Comparison of ENCODE assay signal across 20 mouse cellular contexts in genomic region chr7:102396331-102396730, GRCm38 (mm10). TPM values are rescaled to one million over a fixed set of nuclear protein-coding genes. Genes with fewer than 3 reads are reported as not detected.
DNase-seq lines count a peak whose midpoint lies in the region; TF ChIP-seq lines count a peak whose summit lies in the region.
"Had no signal": no experiment of that assay in that cellular context is flagged by ENCODE, and none has a peak within 500 bp of the region (broad histone marks: within the 10 kb centered on the region; RNA-seq: fewer than 3 reads in every experiment).

No protein-coding gene starts in this region.

- no peak for TF ChIP-seq RAD21 in CH12.LX (IDR thresholded peaks at IDR 0.05; ENCODE audit: low read depth, low read length)

- no peaks in the 10 kb centered on the region for H3K9me3 ChIP-seq in CH12.LX (replicated peaks; ENCODE audit: low read length)
- H3K9me3 ChIP-seq: embryonic facial prominence, embryonic 10.5 days; embryonic facial prominence, embryonic 13.5 days; forebrain, embryonic 12.5 days; heart, embryonic 12.5 days; heart, embryonic 15.5 days; hindbrain, embryonic 10.5 days; hindbrain, embryonic 13.5 days had no signal

- TF ChIP-seq CTCF in testis, adult 2 months (IDR thresholded peaks at IDR 0.05; ENCODE audit: control insufficient read depth, insufficient read depth, insufficient replicate concordance, low read depth, low read length) = no peak
- no peak for TF ChIP-seq CTCF in CH12.LX (conservative IDR thresholded peaks at IDR 0.05 in 1 of 2, IDR thresholded peaks at IDR 0.05 in 1 of 2; ENCODE audit: low read depth in 2 of 2, low read length in 2 of 2)

- no peak overlapping the region for H3K4me3 ChIP-seq in testis, adult 2 months (ENCODE audit: control insufficient read depth, low read depth, low read length)
- H3K4me3 ChIP-seq in CH12.LX (replicated peaks in 1 of 3; ENCODE audit: low read depth in 2 of 3, low read length in 2 of 3, poor library complexity in 1 of 3) = no peak overlapping the region
- H3K4me3 ChIP-seq: embryonic facial prominence, embryonic 10.5 days; embryonic facial prominence, embryonic 13.5 days; erythroblast, embryonic 14.5 days; forebrain, embryonic 12.5 days; heart, embryonic 12.5 days; heart, embryonic 15.5 days; hindbrain, embryonic 10.5 days; hindbrain, embryonic 13.5 days had no signal

- H3K27me3 ChIP-seq in testis, adult 2 months (ENCODE audit: control insufficient read depth, insufficient read depth, low read length) = no peaks in the 10 kb centered on the region
- no peaks in the 10 kb centered on the region for H3K27me3 ChIP-seq in CH12.LX (replicated peaks)
- H3K27me3 ChIP-seq in splenic B cell, adult 2 months (ENCODE audit: control insufficient read depth, insufficient read depth, low read length, poor library complexity, severe bottlenecking) = no peaks in the 10 kb centered on the region
- H3K27me3 ChIP-seq: embryonic facial prominence, embryonic 13.5 days; forebrain, embryonic 12.5 days; heart, embryonic 12.5 days; heart, embryonic 15.5 days; hindbrain, embryonic 13.5 days had no signal

- no peak for TF ChIP-seq POLR2A in testis, adult 2 months (IDR thresholded peaks at IDR 0.05; ENCODE audit: control insufficient read depth, low read depth, low read length)
- no peak for TF ChIP-seq POLR2A in CH12.LX (IDR thresholded peaks at IDR 0.05; ENCODE audit: low read depth, low read length)

- DNase-seq in testis, postnatal 14 days (ENCODE audit: low spot score) = no peak
- DNase-seq in CH12.LX (ENCODE audit: extremely low read depth) = peak; percentile 51
- DNase-seq in splenic B cell, adult 2 months (ENCODE audit: low read depth, low spot score) = peak; percentile 62
- no peak for DNase-seq in thymus, postnatal 4 days
- no peak for DNase-seq in kidney, adult 9 months
- DNase-seq: adrenal gland, adult 8-10 months; cerebellum, adult 11-12 months; cerebellum, adult 8-10 months; cerebellum, postnatal 36 days; embryo, embryonic 11 days; heart, postnatal 36 days had no signal

- H3K4me1 ChIP-seq in testis, adult 2 months (ENCODE audit: control insufficient read depth, insufficient read depth, low read length) = no peaks in the 10 kb centered on the region
- peaks cover 4 to 31% of the 10 kb centered on the region in 2 experiments; a peak in 3 of 4 replicates for H3K4me1 ChIP-seq in CH12.LX (ENCODE audit: control insufficient read depth in 1 of 2, insufficient read depth in 2 of 2)
- H3K4me1 ChIP-seq: embryonic facial prominence, embryonic 10.5 days; embryonic facial prominence, embryonic 13.5 days; forebrain, embryonic 12.5 days; heart, embryonic 12.5 days; heart, embryonic 15.5 days; hindbrain, embryonic 10.5 days had no signal

- in situ Hi-C loops in CH12.LX (cut with MboI; ENCODE audit: low pct_ligation_motif_present, low pct_unique_long_range_greater_than_20kb, low sequenced_read_pairs) = no loop called here

- no peaks in the 10 kb centered on the region for H3K79me2 ChIP-seq in CH12.LX (replicated peaks; ENCODE audit: control insufficient read depth, extremely low read depth, insufficient read depth, poor library complexity, severe bottlenecking)

- dilution Hi-C loops in CH12.LX (cut with MboI; ENCODE audit: extremely low pct_ligation_motif_present, extremely low pct_unique_long_range_greater_than_20kb, low sequenced_read_pairs) = no loop called here

- no peaks in the 10 kb centered on the region for H3K36me3 ChIP-seq in testis, adult 2 months (ENCODE audit: control insufficient read depth, insufficient read depth, low read length)
- H3K36me3 ChIP-seq in CH12.LX (replicated peaks in 1 of 2; ENCODE audit: control insufficient read depth in 1 of 2, insufficient read depth in 1 of 2, low read length in 1 of 2) = no peaks in the 10 kb centered on the region
- peaks cover 2% of the 10 kb centered on the region; the same call in 1 of the 2 replicates for H3K36me3 ChIP-seq in splenic B cell, adult 2 months (ENCODE audit: control insufficient read depth, insufficient read depth, low read length, poor library complexity, severe bottlenecking)
- H3K36me3 ChIP-seq: embryonic facial prominence, embryonic 10.5 days; embryonic facial prominence, embryonic 13.5 days; forebrain, embryonic 12.5 days; heart, embryonic 12.5 days; heart, embryonic 15.5 days; hindbrain, embryonic 10.5 days; hindbrain, embryonic 13.5 days had no signal

- no peak overlapping the region for H3K9ac ChIP-seq in CH12.LX (ENCODE audit: insufficient read depth, low read depth)
- H3K9ac ChIP-seq: embryonic facial prominence, embryonic 13.5 days; forebrain, embryonic 12.5 days; heart, embryonic 12.5 days; heart, embryonic 15.5 days; hindbrain, embryonic 13.5 days had no signal

- H3K27ac ChIP-seq in testis, adult 2 months (ENCODE audit: control insufficient read depth, insufficient read depth, low read depth, low read length) = peak overlapping the region; percentile 49
- no peak overlapping the region for H3K27ac ChIP-seq in CH12.LX (ENCODE audit: insufficient read depth, low read depth)
- H3K27ac ChIP-seq: embryonic facial prominence, embryonic 10.5 days; embryonic facial prominence, embryonic 13.5 days; forebrain, embryonic 12.5 days; heart, embryonic 15.5 days; hindbrain, embryonic 10.5 days; hindbrain, embryonic 13.5 days had no signal

- TF ChIP-seq EP300 in CH12.LX (IDR thresholded peaks at IDR 0.05; ENCODE audit: low read length) = peak; percentile 60

- peak overlapping the region; percentile 93 for H3K4me2 ChIP-seq in CH12.LX (ENCODE audit: insufficient read depth, low read depth, poor library complexity, severe bottlenecking)
- H3K4me2 ChIP-seq: embryonic facial prominence, embryonic 13.5 days; forebrain, embryonic 12.5 days; heart, embryonic 12.5 days; heart, embryonic 15.5 days; hindbrain, embryonic 13.5 days had no signal

TF ChIP-seq in CH12.LX, 34 proteins besides CTCF, POLR2A, EP300 and RAD21:
- TF ChIP-seq JUND (conservative IDR thresholded peaks at IDR 0.05; ENCODE audit: low read depth, low read length) (no peak), MAX (IDR thresholded peaks at IDR 0.05; ENCODE audit: low read length) (no peak), JUN (IDR thresholded peaks at IDR 0.05; ENCODE audit: insufficient read depth, low read depth, low read length) (no peak), BHLHE40 (IDR thresholded peaks at IDR 0.05; ENCODE audit: low read depth, low read length) (no peak), MAFK (IDR thresholded peaks at IDR 0.05; ENCODE audit: insufficient replicate concordance, low read length) (no peak), ZMIZ1 (IDR thresholded peaks at IDR 0.05; ENCODE audit: low read depth, low read length) (no peak), SMC3 (IDR thresholded peaks at IDR 0.05; ENCODE audit: low read depth, low read length) (no peak), MEF2A (IDR thresholded peaks at IDR 0.05; ENCODE audit: borderline replicate concordance, low read depth, low read length) (no peak), MXI1 (IDR thresholded peaks at IDR 0.05; ENCODE audit: low read depth, low read length) (no peak), MAZ (IDR thresholded peaks at IDR 0.05; ENCODE audit: low read depth, low read length) (no peak), SIN3A (IDR thresholded peaks at IDR 0.05; ENCODE audit: low read length) (no peak; the same call in 1 of the 2 replicates), ZKSCAN1 (IDR thresholded peaks at IDR 0.05; ENCODE audit: borderline replicate concordance, low read depth, low read length) (no peak), IRF4 (IDR thresholded peaks at IDR 0.05; ENCODE audit: low read depth, low read length) (peak; percentile 74; the same call in 1 of the 2 replicates), E2F4 (IDR thresholded peaks at IDR 0.05; ENCODE audit: insufficient replicate concordance, low read depth, low read length) (no peak), GABPA (IDR thresholded peaks at IDR 0.05; ENCODE audit: insufficient replicate concordance, low read depth, low read length) (no peak), CHD1 (IDR thresholded peaks at IDR 0.05; ENCODE audit: low read depth, low read length) (0 out of 2 replicates have a peak, but pooled peaks have one; percentile 59), CHD2 (IDR thresholded peaks at IDR 0.05; ENCODE audit: low read length) (no peak), HCFC1 (IDR thresholded peaks at IDR 0.05; ENCODE audit: low read depth, low read length) (0 out of 2 replicates have a peak, but pooled peaks have one; percentile 1), UBTF (IDR thresholded peaks at IDR 0.05; ENCODE audit: low read depth, low read length) (no peak), NELFE (IDR thresholded peaks at IDR 0.05; ENCODE audit: low read depth, low read length) (no peak), RCOR1 (conservative IDR thresholded peaks at IDR 0.05; ENCODE audit: low read depth, low read length) (0 out of 2 replicates have a peak, but pooled peaks have one; percentile 40), USF2 (conservative IDR thresholded peaks at IDR 0.05; ENCODE audit: low read depth, low read length) (no peak), TCF12 (IDR thresholded peaks at IDR 0.05; ENCODE audit: low read depth, low read length) (no peak), KAT2A (IDR thresholded peaks at IDR 0.05; ENCODE audit: insufficient replicate concordance, low read length) (no peak), ZNF384 (IDR thresholded peaks at IDR 0.05; ENCODE audit: low read depth, low read length) (no peak), ETS1 (conservative IDR thresholded peaks at IDR 0.05; ENCODE audit: low read depth, low read length) (peak; percentile 48), USF1 (IDR thresholded peaks at IDR 0.05; ENCODE audit: low read depth, low read length) (no peak), POLR2AphosphoS2 (IDR thresholded peaks at IDR 0.05; ENCODE audit: low read depth, low read length) (no peak), NRF1 (IDR thresholded peaks at IDR 0.05; ENCODE audit: low read depth, low read length) (no peak), TBP (conservative IDR thresholded peaks at IDR 0.05; ENCODE audit: low read depth, low read length) (no peak), ZC3H11A (IDR thresholded peaks at IDR 0.05; ENCODE audit: low read depth, low read length) (no peak), ELF1 (IDR thresholded peaks at IDR 0.05; ENCODE audit: low read depth, low read length) (0 out of 2 replicates have a peak, but pooled peaks have one; percentile 7), MYC (IDR thresholded peaks at IDR 0.05; ENCODE audit: low read depth, low read length) (no peak), PAX5 (IDR thresholded peaks at IDR 0.05; ENCODE audit: low read length) (no peak)

RNA-seq across cellular contexts. Expression of gene Rrm1, which starts 45.2 kb away (rescaled TPM):
- polyA plus RNA-seq in testis, adult 2 months (2012; rRNA removed) = 18.8 and 27.6 TPM in 2 replicates
- total RNA-seq in CH12.LX (2012; rRNA removed) (156 and 191 TPM in 2 replicates), CH12.LX (2014; rRNA removed) (227 and 253 TPM in 2 replicates)
- 248 and 308 TPM in 2 replicates for polyA plus RNA-seq in CH12.LX (2012; ENCODE audit: insufficient read length, low read depth)

Comparison
In these comparisons a context has a peak if more than half of its experiments do, and no peak if none do; other contexts are left out.
1. DNase-seq: peak in CH12.LX (single experiment) and splenic B cell, adult 2 months (single experiment); none in testis, postnatal 14 days (single experiment), thymus, postnatal 4 days (single experiment) and kidney, adult 9 months (single experiment).